Mouse (Mus musculus): ENCODE measurements around the gene Ldhc.
"Not testable (repeated sequence)": the region's sequence is repeated elsewhere in the genome, so short reads cannot be mapped to it uniquely, and the experiment has no call there.

DNA sequence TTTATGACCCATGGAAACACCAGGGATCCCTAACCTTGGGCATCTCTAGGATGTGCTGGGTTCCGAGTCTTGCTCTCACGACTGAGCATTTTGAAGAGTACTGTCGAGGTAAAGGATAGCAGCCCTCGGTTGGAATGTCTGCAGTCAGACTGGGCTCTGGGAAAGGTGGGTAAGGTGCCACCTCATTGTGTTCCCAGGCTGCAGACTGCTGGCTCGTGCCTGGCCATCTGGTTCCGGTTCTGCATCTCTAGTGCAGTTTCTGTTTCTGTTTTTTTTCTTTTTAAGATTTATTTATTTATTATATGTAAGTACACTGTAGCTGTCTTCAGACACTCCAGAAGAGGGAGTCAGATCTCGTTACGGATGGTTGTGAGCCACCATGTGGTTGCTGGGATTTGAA is 20.9 kb downstream of the Ldhc start:
- not testable (repeated sequence) for TF ChIP-seq CTCF, POLR2A (IDR thresholded peaks at IDR 0.05; ENCODE audit: insufficient read depth, low read depth, low read length)

Data from olfactory bulb, adult 2 months (tissue).